Mouse (Mus musculus): ENCODE data around the gene Sema6b.
"Not testable (repeated sequence)": the region's sequence is repeated elsewhere in the genome, so short reads cannot be mapped to it uniquely, and the experiment has no call there.

Gene Sema6b

GRCm38 (mm10) chr17:56117251-56117710, 22.9 kb downstream of the Sema6b start, which contains the start of gene Plin5:
TSS of gene Plin5 (minus strand) at chr17:56117596.
- DNase-seq (ENCODE audit: low spot score) = no peak

- DNase-seq (ENCODE audit: low spot score) = no peak
Measured at GRCm38 (mm10) chr17:56116193-56116592, 23.9 kb downstream of the Sema6b start.

GRCm38 (mm10) chr17:56112743-56113142, 27.4 kb downstream of the Sema6b start:
- no peak for DNase-seq (ENCODE audit: low spot score)

GRCm38 (mm10) chr17:56111864-56112263, 28.3 kb downstream of the Sema6b start:
- DNase-seq (ENCODE audit: low spot score) = peak; percentile 69

- no peak for DNase-seq (ENCODE audit: low spot score)
Measured at GRCm38 (mm10) chr17:56111021-56111420, 29.1 kb downstream of the Sema6b start.

- DNase-seq (ENCODE audit: low spot score) = no peak
Measured at GRCm38 (mm10) chr17:56110571-56110970, 29.6 kb downstream of the Sema6b start.

- DNase-seq (ENCODE audit: low spot score) = no peak
Measured at GRCm38 (mm10) chr17:56109219-56110051, 30.7 kb downstream of the Sema6b start, which contains the start of gene Plin4. TSS of gene Plin4 (minus strand) at chr17:56109803.

GRCm38 (mm10) chr17:56108334-56109044, 31.7 kb downstream of the Sema6b start:
- DNase-seq (ENCODE audit: low spot score) = no peak

GRCm38 (mm10) chr17:56107736-56108135, 32.4 kb downstream of the Sema6b start:
- DNase-seq (ENCODE audit: low spot score) = no peak

- DNase-seq (ENCODE audit: low spot score) = no peak
Measured at GRCm38 (mm10) chr17:56106981-56107380, 33.2 kb downstream of the Sema6b start.

GRCm38 (mm10) chr17:56106436-56106835, 33.7 kb downstream of the Sema6b start:
- DNase-seq (ENCODE audit: low spot score) = not testable (repeated sequence)

GRCm38 (mm10) chr17:56104821-56105220, 35.3 kb downstream of the Sema6b start:
- not testable (repeated sequence) for DNase-seq (ENCODE audit: low spot score)

GRCm38 (mm10) chr17:56103465-56104285, 36.5 kb downstream of the Sema6b start:
- no peak for DNase-seq (ENCODE audit: low spot score)

- no peak for DNase-seq (ENCODE audit: low spot score)
Measured at GRCm38 (mm10) chr17:56102927-56103326, 37.2 kb downstream of the Sema6b start.

- DNase-seq (ENCODE audit: low spot score) = no peak
Measured at GRCm38 (mm10) chr17:56102158-56102557, 38.0 kb downstream of the Sema6b start.

GRCm38 (mm10) chr17:56100811-56101210, 39.3 kb downstream of the Sema6b start:
- DNase-seq (ENCODE audit: low spot score) = no peak

- no peak for DNase-seq (ENCODE audit: low spot score)
Measured at GRCm38 (mm10) chr17:56098711-56099572, 41.2 kb downstream of the Sema6b start.

- no peak for DNase-seq (ENCODE audit: low spot score)
Measured at GRCm38 (mm10) chr17:56098180-56098579, 42.0 kb downstream of the Sema6b start.

GRCm38 (mm10) chr17:56096883-56097282, 43.3 kb downstream of the Sema6b start:
- DNase-seq (ENCODE audit: low spot score) = no peak

- no peak for DNase-seq (ENCODE audit: low spot score)
Measured at GRCm38 (mm10) chr17:56092794-56093193, 47.3 kb downstream of the Sema6b start.

GRCm38 (mm10) chr17:56092312-56092711, 47.8 kb downstream of the Sema6b start:
- DNase-seq (ENCODE audit: low spot score) = no peak
